Mouse (Mus musculus) kidney, adult 2 months (tissue): ENCODE data around the gene Zbtb7a. TPM values are rescaled to one million over a fixed set of nuclear protein-coding genes. Genes with fewer than 3 reads are reported as not detected.

Experiments used
- DNase-seq: peaks from one replicate; pipeline ENCODE4 v3.0.0; 2021
- H3K27ac ChIP-seq: fragments of 200-500 bp; 2 replicates; pipeline ENCODE4 v1.5.1; 2012; ENCODE audit warnings: low read depth, low read length, control low read depth, inconsistent platforms; ENCODE audit not compliant: insufficient read depth
- H3K27me3 ChIP-seq: fragments of 200-500 bp; replicated peaks from 2 replicates; pipeline ENCODE4 v1.6.1; 2012; ENCODE audit warnings: mild to moderate bottlenecking, moderate library complexity, low read length, inconsistent platforms; ENCODE audit not compliant: control insufficient read depth, insufficient read depth
- H3K36me3 ChIP-seq: fragments of 200-500 bp; 2 replicates; pipeline ENCODE4 v1.6.1; 2012; ENCODE audit warnings: mild to moderate bottlenecking, moderate library complexity, low read length, inconsistent platforms; ENCODE audit not compliant: control insufficient read depth, insufficient read depth
- H3K4me1 ChIP-seq: fragments of 200-500 bp; 2 replicates; pipeline ENCODE4 v1.6.1; 2011; ENCODE audit warnings: low read length; ENCODE audit not compliant: control insufficient read depth, insufficient read depth
- H3K4me3 ChIP-seq: fragments of 200-500 bp; 2 replicates; pipeline ENCODE4 v1.5.1; 2011; ENCODE audit warnings: mild to moderate bottlenecking, low read depth, low read length, control low read depth; ENCODE audit not compliant: insufficient read depth
- CTCF ChIP-seq: fragments of 200-500 bp; conservative IDR thresholded peaks from 2 replicates; pipeline ENCODE4 v1.5.1; 2011; ENCODE audit warnings: low read depth, mild to moderate bottlenecking, control low read depth, low read length, moderate library complexity, mixed read lengths; ENCODE audit not compliant: insufficient read depth, insufficient read length
- POLR2A ChIP-seq: fragments of 200-500 bp; IDR thresholded peaks from one replicate; pipeline ENCODE4 v1.6.1; 2011; ENCODE audit warnings: low read depth, low read length, control low read depth
- WGBS: fragments of 180-500 bp; shearing (Covaris S2); methylation state at CpG from one replicate; pipeline ENCODE4 v1.1.7; 2018; 5-methylcytosine and 5-hydroxymethylcytosine counted together
- polyA plus RNA-seq: library from polyadenylated mRNA; depleted of rRNA; stranded (reverse); fragments of >200 nt; gene quantifications from 2 replicates; pipeline ENCODE4 v1.2.3, GENCODE M21; 2012

The Zbtb7a gene
- polyA plus RNA-seq, 1 experiment, result 37.1 TPM

DNA sequence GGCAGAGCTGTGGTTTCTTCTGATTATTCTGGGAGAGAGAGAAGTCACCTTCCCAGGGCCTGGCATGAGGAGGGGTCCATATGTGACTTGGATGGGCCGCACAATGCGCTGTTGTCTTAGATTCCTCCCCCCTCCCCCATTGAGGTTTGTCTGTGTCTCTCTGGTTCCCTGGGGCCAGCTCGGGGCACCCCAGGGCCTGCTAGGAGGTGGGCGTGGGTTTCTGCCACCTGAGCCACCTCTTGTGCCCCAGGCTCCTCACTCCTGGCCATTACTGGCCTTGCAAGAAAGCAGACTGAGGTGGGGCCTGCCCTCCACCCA is 4.5 kb downstream of the Zbtb7a start:
- Histone ChIP-seq H3K27ac (no peak overlapping the region), H3K4me1 (peaks cover 28% of the 10 kb centered on the region), H3K27me3 (no peaks in the 10 kb centered on the region), H3K4me3 (no peak overlapping the region), H3K36me3 (peaks cover 2% of the 10 kb centered on the region; the same call in 1 of the 2 replicates)
- no peak for DNase-seq
- WGBS, result 59% methylated on average over 4 of the region's 4 CpGs
- no peak for TF ChIP-seq CTCF
- TF ChIP-seq POLR2A, result no peak

GRCm38 (mm10) chr10:81140005-81140404 is 5.0 kb downstream of the Zbtb7a start:
- Histone ChIP-seq H3K4me3 (no peak overlapping the region), H3K27ac (no peak overlapping the region), H3K27me3 (no peaks in the 10 kb centered on the region), H3K4me1 (peaks cover 24% of the 10 kb centered on the region), H3K36me3 (peaks cover 5% of the 10 kb centered on the region; the same call in 1 of the 2 replicates)
- 22% methylated on average over 8 of the region's 8 CpGs for WGBS
- TF ChIP-seq POLR2A (no peak), CTCF (no peak)
- no peak for DNase-seq

DNA sequence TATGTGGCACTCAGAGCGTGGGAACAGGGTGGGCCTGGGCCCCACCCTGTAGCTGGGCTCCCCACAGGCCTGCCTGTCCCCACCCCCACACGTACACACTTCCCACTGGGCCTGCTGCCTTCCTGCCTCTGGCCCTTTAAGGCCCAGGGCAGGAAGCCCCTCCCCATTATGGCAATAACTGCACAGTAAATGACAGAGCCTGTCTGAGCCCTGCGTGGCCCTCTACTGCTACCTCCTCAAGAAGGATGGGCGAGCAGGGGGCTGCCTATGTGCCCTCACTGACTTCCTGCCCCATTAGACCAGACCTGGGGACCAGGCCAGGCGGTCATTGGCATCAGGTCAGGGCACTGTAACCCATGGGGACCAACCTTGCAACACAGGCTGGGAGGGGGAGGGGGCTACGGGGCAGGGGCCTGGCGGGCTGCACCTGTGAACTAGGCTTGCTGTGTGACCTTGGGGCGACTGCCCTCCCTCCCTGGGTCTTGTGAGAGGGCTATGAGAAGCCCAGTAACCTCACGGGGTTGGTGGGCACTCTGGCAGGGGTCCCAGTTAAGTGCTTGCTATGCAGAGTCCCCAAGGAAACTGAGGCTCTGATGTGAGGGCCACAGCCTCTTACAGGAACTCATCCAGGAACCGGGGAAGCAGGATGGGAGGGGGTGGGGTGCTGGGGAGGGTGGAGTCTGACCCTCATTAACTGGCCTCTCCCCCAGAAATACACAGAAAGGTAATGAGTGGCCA is 5.9 kb downstream of the Zbtb7a start:
- no peaks in the 10 kb centered on the region for H3K27me3 ChIP-seq
- peaks cover 22% of the 10 kb centered on the region for H3K4me1 ChIP-seq
- 30% methylated on average over 10 of the region's 10 CpGs for WGBS
- no peak overlapping the region for H3K27ac ChIP-seq
- H3K4me3 ChIP-seq, result peak overlapping the region; percentile 20; the same call in 1 of the 2 replicates
- DNase-seq, result peak; percentile 43
- TF ChIP-seq POLR2A (no peak), CTCF (no peak)
- peaks cover 5% of the 10 kb centered on the region; the same call in 1 of the 2 replicates for H3K36me3 ChIP-seq

GRCm38 (mm10) chr10:81141455-81142210 is 6.6 kb downstream of the Zbtb7a start:
- TF ChIP-seq CTCF (no peak), POLR2A (no peak)
- no peak overlapping the region for H3K4me3 ChIP-seq
- no peak overlapping the region for H3K27ac ChIP-seq
- H3K36me3 ChIP-seq, result peaks cover 5% of the 10 kb centered on the region; the same call in 1 of the 2 replicates
- H3K4me1 ChIP-seq, result peaks cover 22% of the 10 kb centered on the region
- no peak for DNase-seq
- no peaks in the 10 kb centered on the region for H3K27me3 ChIP-seq
- 75% methylated on average over 7 of the region's 7 CpGs for WGBS

- no peak overlapping the region for H3K4me3 ChIP-seq
- TF ChIP-seq POLR2A (no peak), CTCF (no peak)
- WGBS, result 79% methylated on average over 5 of the region's 5 CpGs
- H3K4me1 ChIP-seq, result peaks cover 22% of the 10 kb centered on the region
- H3K27me3 ChIP-seq, result no peaks in the 10 kb centered on the region
- H3K36me3 ChIP-seq, result peaks cover 5% of the 10 kb centered on the region; the same call in 1 of the 2 replicates
- H3K27ac ChIP-seq, result no peak overlapping the region
- no peak for DNase-seq
Measured at GRCm38 (mm10) chr10:81142551-81142981, 7.5 kb downstream of the Zbtb7a start.

GRCm38 (mm10) chr10:81143157-81143633 is 8.2 kb downstream of the Zbtb7a start:
- DNase-seq, result no peak
- WGBS, result 87% methylated on average over 7 of the region's 7 CpGs
- Histone ChIP-seq H3K4me3 (no peak overlapping the region), H3K36me3 (peaks cover 5% of the 10 kb centered on the region), H3K27ac (no peak overlapping the region), H3K27me3 (no peaks in the 10 kb centered on the region), H3K4me1 (peaks cover 22% of the 10 kb centered on the region)
- no peak for TF ChIP-seq CTCF
- no peak for TF ChIP-seq POLR2A
